Mouse (Mus musculus): ENCODE results near the gene Spock1. TPM values are rescaled to one million over a fixed set of nuclear protein-coding genes. Genes with fewer than 3 reads are reported as not detected.

Spock1 gene
- polyA plus RNA-seq, 1 experiment, result 0.03 TPM

GRCm38 (mm10) chr13:57636196-57637015 is 271.7 kb downstream of the Spock1 start:
- H3K36me3 ChIP-seq (ENCODE audit: control insufficient read depth), result no peaks in the 10 kb centered on the region
- H3K27me3 ChIP-seq (ENCODE audit: control insufficient read depth), result peaks cover 24% of the 10 kb centered on the region
- H3K4me3 ChIP-seq (replicated peaks), result no peak overlapping the region
- peaks cover 14% of the 10 kb centered on the region for H3K9me3 ChIP-seq (ENCODE audit: control insufficient read depth, low read length)
- peaks cover 17% of the 10 kb centered on the region for H3K4me1 ChIP-seq (ENCODE audit: control insufficient read depth)
- no peak for TF ChIP-seq TAL1 (IDR thresholded peaks at IDR 0.05; ENCODE audit: low read length)
- TF ChIP-seq GATA1 (IDR thresholded peaks at IDR 0.05; ENCODE audit: low read length), result no peak

DNA sequence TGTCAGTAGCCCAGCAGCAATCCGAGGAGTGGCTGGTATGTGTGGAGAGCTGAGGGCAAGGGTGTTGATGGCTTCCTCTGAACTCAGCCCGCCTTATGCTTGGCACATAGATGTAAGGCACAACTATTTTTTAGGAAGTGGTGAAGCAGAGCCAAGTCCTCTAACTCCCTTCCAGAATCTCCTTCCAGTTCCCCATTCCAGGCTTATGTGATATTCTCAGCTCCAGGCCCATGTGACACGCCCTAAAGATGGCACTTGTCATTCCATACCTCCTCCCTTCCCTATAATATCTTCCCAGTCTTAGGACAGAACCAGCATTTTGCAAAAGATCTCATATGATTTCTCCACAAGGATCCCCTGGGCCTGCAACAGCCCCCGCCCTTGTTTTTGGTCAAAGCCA is 277.6 kb downstream of the Spock1 start:
- Histone ChIP-seq H3K4me1 (ENCODE audit: control insufficient read depth) (peaks cover 26% of the 10 kb centered on the region), H3K9me3 (ENCODE audit: control insufficient read depth, low read length) (peaks cover 15% of the 10 kb centered on the region), H3K36me3 (ENCODE audit: control insufficient read depth) (no peaks in the 10 kb centered on the region), H3K4me3 (replicated peaks) (no peak overlapping the region), H3K27me3 (ENCODE audit: control insufficient read depth) (peaks cover 2% of the 10 kb centered on the region)
- TF ChIP-seq GATA1 (IDR thresholded peaks at IDR 0.05; ENCODE audit: low read length), result no peak
- TF ChIP-seq TAL1 (IDR thresholded peaks at IDR 0.05; ENCODE audit: low read length), result no peak

GRCm38 (mm10) chr13:57628218-57628617 is 279.9 kb downstream of the Spock1 start:
- TF ChIP-seq TAL1 (IDR thresholded peaks at IDR 0.05; ENCODE audit: low read length), result no peak
- TF ChIP-seq GATA1 (IDR thresholded peaks at IDR 0.05; ENCODE audit: low read length), result no peak
- no peak overlapping the region for H3K4me3 ChIP-seq (replicated peaks)
- H3K27me3 ChIP-seq (ENCODE audit: control insufficient read depth), result no peaks in the 10 kb centered on the region; the same call in 1 of the 2 replicates
- no peaks in the 10 kb centered on the region for H3K36me3 ChIP-seq (ENCODE audit: control insufficient read depth)
- peaks cover 4% of the 10 kb centered on the region; the same call in 1 of the 2 replicates for H3K9me3 ChIP-seq (ENCODE audit: control insufficient read depth, low read length)
- H3K4me1 ChIP-seq (ENCODE audit: control insufficient read depth), result peaks cover 26% of the 10 kb centered on the region

- Histone ChIP-seq H3K4me3 (replicated peaks) (no peak overlapping the region), H3K27me3 (ENCODE audit: control insufficient read depth) (peaks cover 4% of the 10 kb centered on the region; the same call in 1 of the 2 replicates), H3K4me1 (ENCODE audit: control insufficient read depth) (peaks cover 26% of the 10 kb centered on the region), H3K36me3 (ENCODE audit: control insufficient read depth) (no peaks in the 10 kb centered on the region), H3K9me3 (ENCODE audit: control insufficient read depth, low read length) (peaks cover 3% of the 10 kb centered on the region; the same call in 1 of the 2 replicates)
- TF ChIP-seq TAL1 (IDR thresholded peaks at IDR 0.05; ENCODE audit: low read length) (no peak), GATA1 (IDR thresholded peaks at IDR 0.05; ENCODE audit: low read length) (no peak)
Measured at GRCm38 (mm10) chr13:57626434-57626833, 281.7 kb downstream of the Spock1 start.

GRCm38 (mm10) chr13:57623909-57624481 is 284.1 kb downstream of the Spock1 start:
- H3K9me3 ChIP-seq (ENCODE audit: control insufficient read depth, low read length), result no peaks in the 10 kb centered on the region; the same call in 1 of the 2 replicates
- peaks cover 16% of the 10 kb centered on the region for H3K27me3 ChIP-seq (ENCODE audit: control insufficient read depth)
- H3K4me1 ChIP-seq (ENCODE audit: control insufficient read depth), result peaks cover 22% of the 10 kb centered on the region
- TF ChIP-seq TAL1 (IDR thresholded peaks at IDR 0.05; ENCODE audit: low read length) (no peak), GATA1 (IDR thresholded peaks at IDR 0.05; ENCODE audit: low read length) (no peak)
- H3K36me3 ChIP-seq (ENCODE audit: control insufficient read depth), result no peaks in the 10 kb centered on the region
- H3K4me3 ChIP-seq (replicated peaks), result no peak overlapping the region

DNA sequence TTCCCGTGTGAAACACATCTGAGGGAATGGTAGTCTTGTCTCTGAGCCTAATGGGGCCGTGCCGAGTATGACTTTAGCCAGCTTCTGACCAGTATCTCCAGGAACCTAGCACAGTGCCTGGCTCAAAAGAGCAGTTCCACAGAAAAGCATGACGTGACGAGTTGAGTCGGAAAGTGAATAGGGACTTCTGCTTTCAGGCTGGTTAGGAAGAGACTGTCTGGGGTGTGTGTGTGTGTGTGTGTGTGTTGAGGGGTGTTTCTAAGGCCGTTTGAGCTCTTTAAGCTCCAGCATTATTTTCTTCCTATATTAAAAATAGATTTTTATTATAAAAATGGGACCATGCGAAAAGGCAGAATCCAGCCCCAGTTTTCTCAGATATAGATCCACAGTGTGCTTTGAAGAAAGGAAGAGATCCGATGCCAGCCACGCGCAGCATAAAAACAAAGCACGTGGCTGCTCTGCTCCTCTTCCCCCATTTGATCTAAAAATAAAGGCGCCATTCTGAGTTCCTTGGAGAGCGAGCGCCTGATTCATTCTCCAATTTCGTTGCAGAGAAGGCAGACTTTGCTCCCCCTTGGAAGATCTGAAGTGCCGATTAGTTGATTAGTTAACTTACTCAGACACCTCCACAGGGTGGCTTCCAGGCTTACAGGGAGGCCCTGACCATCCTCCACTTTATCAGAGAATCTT is 288.9 kb downstream of the Spock1 start:
- Histone ChIP-seq H3K9me3 (ENCODE audit: control insufficient read depth, low read length) (peaks cover 4% of the 10 kb centered on the region; the same call in 1 of the 2 replicates), H3K4me1 (ENCODE audit: control insufficient read depth) (no peaks in the 10 kb centered on the region; the same call in 1 of the 2 replicates), H3K27me3 (ENCODE audit: control insufficient read depth) (peaks cover 48% of the 10 kb centered on the region), H3K36me3 (ENCODE audit: control insufficient read depth) (no peaks in the 10 kb centered on the region), H3K4me3 (replicated peaks) (no peak overlapping the region)
- no peak for TF ChIP-seq GATA1 (IDR thresholded peaks at IDR 0.05; ENCODE audit: low read length)
- TF ChIP-seq TAL1 (IDR thresholded peaks at IDR 0.05; ENCODE audit: low read length), result no peak

- TF ChIP-seq GATA1 (IDR thresholded peaks at IDR 0.05; ENCODE audit: low read length) (no peak), TAL1 (IDR thresholded peaks at IDR 0.05; ENCODE audit: low read length) (no peak)
- Histone ChIP-seq H3K4me3 (replicated peaks) (no peak overlapping the region), H3K27me3 (ENCODE audit: control insufficient read depth) (peaks cover 14% of the 10 kb centered on the region), H3K9me3 (ENCODE audit: control insufficient read depth, low read length) (peaks cover 27% of the 10 kb centered on the region), H3K4me1 (ENCODE audit: control insufficient read depth) (peaks cover 4% of the 10 kb centered on the region; the same call in 1 of the 2 replicates), H3K36me3 (ENCODE audit: control insufficient read depth) (no peaks in the 10 kb centered on the region)
Measured at GRCm38 (mm10) chr13:57611326-57612171, 296.6 kb downstream of the Spock1 start.

- Histone ChIP-seq H3K27me3 (ENCODE audit: control insufficient read depth) (peaks cover 11% of the 10 kb centered on the region), H3K36me3 (ENCODE audit: control insufficient read depth) (no peaks in the 10 kb centered on the region), H3K4me1 (ENCODE audit: control insufficient read depth) (peaks cover 8% of the 10 kb centered on the region), H3K9me3 (ENCODE audit: control insufficient read depth, low read length) (peaks cover 27% of the 10 kb centered on the region), H3K4me3 (replicated peaks) (no peak overlapping the region)
- TF ChIP-seq TAL1 (IDR thresholded peaks at IDR 0.05; ENCODE audit: low read length), result no peak
- TF ChIP-seq GATA1 (IDR thresholded peaks at IDR 0.05; ENCODE audit: low read length), result no peak
Measured at GRCm38 (mm10) chr13:57609946-57610345, 298.2 kb downstream of the Spock1 start.

All from erythroblast, embryonic 14.5 days (primary cell).